Mouse (Mus musculus) gonadal fat pad, adult 2 months (tissue): Measurements from ENCODE around the gene Amotl2. TPM values are rescaled to one million over a fixed set of nuclear protein-coding genes. Genes with fewer than 3 reads are reported as not detected.

Source experiments
- DNase-seq: peaks from one replicate; pipeline ENCODE4 v3.0.0-alpha.2; 2012; ENCODE audit warnings: low read depth
- polyA plus RNA-seq: library from polyadenylated mRNA; depleted of rRNA; stranded (reverse); fragments of >200 nt; gene quantifications from 2 replicates; pipeline ENCODE4 v1.2.3, GENCODE M21; 2012; rRNA removed

Gene Amotl2
- polyA plus RNA-seq, 1 experiment, result 62.2 TPM

DNA sequence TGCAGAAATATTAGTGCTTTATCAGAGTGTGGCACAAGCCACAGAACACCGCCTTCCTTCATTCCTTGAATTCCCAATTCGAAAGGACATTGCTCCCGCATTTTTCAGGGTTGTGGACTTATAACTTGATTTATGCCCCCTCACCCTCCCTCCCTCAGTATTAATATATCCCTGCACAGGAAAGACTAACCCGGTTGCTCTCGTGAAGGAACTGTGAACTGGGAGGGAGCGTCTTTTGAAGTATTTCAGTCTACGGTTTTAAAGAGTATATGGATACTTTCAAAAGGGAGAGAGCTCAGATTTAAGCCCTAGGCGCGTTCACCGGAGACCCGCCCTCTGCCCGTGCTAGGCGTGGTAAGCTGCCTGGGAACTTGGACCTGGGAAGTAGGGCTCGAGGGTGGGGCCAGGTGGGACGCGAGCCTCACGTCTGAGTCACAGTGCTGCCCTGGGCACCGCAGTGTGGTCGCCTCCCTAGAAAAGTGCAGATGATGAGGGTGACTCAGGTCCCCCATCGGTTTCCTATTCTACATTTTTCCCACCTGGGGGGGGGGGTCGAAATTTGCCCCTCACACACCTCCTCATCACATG is 54.9 kb downstream of the Amotl2 start:
- DNase-seq, result no peak

- no peak for DNase-seq
Measured at GRCm38 (mm10) chr9:102777631-102778591, 61.4 kb downstream of the Amotl2 start.

DNA sequence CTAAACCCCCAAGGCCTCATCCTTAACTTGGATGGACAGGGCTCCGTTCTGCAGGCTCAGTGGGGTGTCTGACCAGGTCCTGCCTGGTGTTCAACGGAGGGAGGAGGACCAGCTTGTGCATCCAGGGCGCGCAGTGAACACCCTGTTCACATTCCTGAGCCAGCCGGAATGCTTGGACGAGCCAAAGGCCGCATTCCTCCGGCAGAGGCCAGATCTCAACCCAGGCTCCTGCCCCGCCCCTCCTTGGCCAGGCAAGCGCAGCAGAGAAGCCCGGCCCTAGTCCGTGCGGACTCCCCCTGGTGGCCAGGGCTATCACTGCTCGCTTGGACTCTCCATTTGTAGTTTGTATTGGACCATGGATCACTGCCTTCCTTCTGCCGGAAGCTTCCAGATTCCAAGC is 63.0 kb downstream of the Amotl2 start:
- no peak for DNase-seq

Other genes with a start within 250 kb of the Amotl2 start
- 0.10 and 0.38 TPM in 2 replicates for gene Ky, start 210.9 kb upstream of the Amotl2 start, polyA plus RNA-seq
- gene Anapc13, start 90.4 kb upstream of the Amotl2 start, polyA plus RNA-seq, result 117 and 162 TPM in 2 replicates
- gene Cep63, start 90.1 kb upstream of the Amotl2 start, polyA plus RNA-seq, result 5.5 and 7.0 TPM in 2 replicates
- gene Ryk, start 118.2 kb downstream of the Amotl2 start, polyA plus RNA-seq, result 66.4 and 68.8 TPM in 2 replicates